Mouse (Mus musculus): ENCODE data around the gene Gpr132.

Gpr132 gene

GRCm38 (mm10) chr12:112877073-112877576 lies 9.1 kb upstream of the Gpr132 start:
- in situ Hi-C loops (cut with MboI, MseI) = no loop called here

GRCm38 (mm10) chr12:112876332-112877072 lies 8.5 kb upstream of the Gpr132 start:
- in situ Hi-C loops (cut with MboI, MseI) = no loop called here

GRCm38 (mm10) chr12:112875225-112876013 lies 7.4 kb upstream of the Gpr132 start:
- in situ Hi-C loops (cut with MboI, MseI) = no loop called here

- in situ Hi-C loops (cut with MboI, MseI) = loop anchor here (5.0 kb wide), 1 partner anchor 68 kb away; the partner anchor contains the start of gene Nudt14
Measured at GRCm38 (mm10) chr12:112874199-112874598, 6.2 kb upstream of the Gpr132 start.

- in situ Hi-C loops (cut with MboI, MseI) = loop anchor here (5.0 kb wide), 1 partner anchor 69 kb away; the partner anchor contains the start of gene Nudt14
Measured at GRCm38 (mm10) chr12:112873452-112874190, 5.6 kb upstream of the Gpr132 start.

- in situ Hi-C loops (cut with MboI, MseI) = loop anchor here (5.0 kb wide), 1 partner anchor 69 kb away; the partner anchor contains the start of gene Nudt14
Measured at GRCm38 (mm10) chr12:112872991-112873390, 5.0 kb upstream of the Gpr132 start.

- in situ Hi-C loops (cut with MboI, MseI) = loop anchor here (5.0 kb wide), 1 partner anchor 71 kb away; the partner anchor contains the start of gene Nudt14
Measured at GRCm38 (mm10) chr12:112871272-112871671, 3.2 kb upstream of the Gpr132 start.

GRCm38 (mm10) chr12:112870775-112871174 lies 2.7 kb upstream of the Gpr132 start:
- in situ Hi-C loops (cut with MboI, MseI) = loop anchor here (5.0 kb wide), 1 partner anchor 72 kb away; the partner anchor contains the start of gene Nudt14

- in situ Hi-C loops (cut with MboI, MseI) = loop anchor here (5.0 kb wide), 1 partner anchor 73 kb away; the partner anchor contains the start of gene Nudt14
Measured at GRCm38 (mm10) chr12:112869783-112870204, 1.8 kb upstream of the Gpr132 start.

- in situ Hi-C loops (cut with MboI, MseI) = no loop called here
Measured at GRCm38 (mm10) chr12:112867106-112867674, 838 bp downstream of the Gpr132 start.

GRCm38 (mm10) chr12:112866467-112867080 lies 1.5 kb downstream of the Gpr132 start:
- in situ Hi-C loops (cut with MboI, MseI) = no loop called here

GRCm38 (mm10) chr12:112864804-112865203 lies 3.2 kb downstream of the Gpr132 start:
- in situ Hi-C loops (cut with MboI, MseI) = no loop called here

GRCm38 (mm10) chr12:112861911-112862321 lies 6.1 kb downstream of the Gpr132 start:
- in situ Hi-C loops (cut with MboI, MseI) = no loop called here

- in situ Hi-C loops (cut with MboI, MseI) = no loop called here
Measured at GRCm38 (mm10) chr12:112860765-112861164, 7.3 kb downstream of the Gpr132 start.

GRCm38 (mm10) chr12:112859930-112860329 lies 8.1 kb downstream of the Gpr132 start:
- in situ Hi-C loops (cut with MboI, MseI) = no loop called here

GRCm38 (mm10) chr12:112858581-112859336 lies 9.3 kb downstream of the Gpr132 start:
- in situ Hi-C loops (cut with MboI, MseI) = no loop called here

GRCm38 (mm10) chr12:112857021-112857925 lies 10.8 kb downstream of the Gpr132 start:
- in situ Hi-C loops (cut with MboI, MseI) = no loop called here

- in situ Hi-C loops (cut with MboI, MseI) = no loop called here
Measured at GRCm38 (mm10) chr12:112856338-112856737, 11.7 kb downstream of the Gpr132 start.
